Mouse (Mus musculus): Measurements from ENCODE around the gene Lhfp. TPM values are rescaled to one million over a fixed set of nuclear protein-coding genes. Genes with fewer than 3 reads are reported as not detected.

Lhfp gene
- polyA plus RNA-seq, 1 experiment from 2014 or later: 64.5 TPM

DNA sequence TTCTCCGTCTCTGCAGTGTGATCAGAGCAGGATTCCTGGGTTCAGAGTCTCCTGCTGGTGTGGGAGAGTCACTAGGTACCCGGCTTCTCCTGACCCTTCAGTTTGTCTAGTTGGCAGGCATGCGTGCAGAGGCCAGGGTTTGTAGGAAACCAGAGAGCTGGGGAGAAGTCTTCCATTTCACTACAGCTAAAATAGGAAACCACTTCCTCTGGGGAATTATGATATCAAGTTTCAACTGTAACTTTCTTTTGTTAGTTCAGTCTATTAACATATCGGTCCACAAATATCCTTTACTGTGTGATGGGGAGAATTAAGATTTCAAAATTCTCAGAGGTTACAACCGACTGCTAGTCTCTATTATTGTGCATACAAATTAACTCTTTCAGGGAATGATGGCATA is 5.3 kb upstream of the Lhfp start:
- no peaks in the 10 kb centered on the region for H3K36me3 ChIP-seq (ENCODE audit: control insufficient read depth, insufficient read depth, low read length)
- H3K4me3 ChIP-seq (ENCODE audit: low read depth, low read length): no peak overlapping the region
- peaks cover 12% of the 10 kb centered on the region for H3K4me1 ChIP-seq (ENCODE audit: control insufficient read depth, insufficient read depth, low read length)
- no peak overlapping the region for H3K9ac ChIP-seq (ENCODE audit: low read depth, low read length)
- H3K27ac ChIP-seq (ENCODE audit: low read depth, low read length): no peak overlapping the region
- no peaks in the 10 kb centered on the region for H3K9me3 ChIP-seq (replicated peaks; ENCODE audit: control insufficient read depth, low read length)
- no peak overlapping the region for H3K4me2 ChIP-seq
- 68% methylated on average over 5 of the region's 5 CpGs for WGBS (ENCODE audit: insufficient replicate concordance)
- H3K27me3 ChIP-seq (ENCODE audit: control insufficient read depth, insufficient read depth, low read length): no peaks in the 10 kb centered on the region
- ATAC-seq (replicated peaks; ENCODE audit: insufficient number of reproducible peaks, low FRiP score, low TSS enrichment): no peak

DNA sequence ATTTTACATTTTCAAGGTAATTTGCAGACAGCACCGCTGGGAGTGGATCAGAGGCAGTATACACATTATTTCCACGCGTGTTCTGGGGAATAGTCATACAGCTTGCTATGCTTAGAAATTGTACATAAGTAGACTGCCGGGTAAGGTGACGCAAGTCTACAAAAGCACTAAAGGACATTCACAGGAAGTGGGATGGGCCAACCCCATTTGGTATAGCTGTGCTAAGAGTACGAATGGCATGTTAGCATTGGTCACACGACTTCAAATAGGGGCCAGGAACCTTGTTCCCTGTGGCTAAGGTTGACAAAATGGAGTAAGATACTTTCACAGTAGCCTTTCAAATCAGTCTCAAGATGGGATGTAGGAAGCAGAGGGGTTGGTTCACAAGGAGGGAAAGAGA is 4.4 kb upstream of the Lhfp start:
- Histone ChIP-seq H3K36me3 (ENCODE audit: control insufficient read depth, insufficient read depth, low read length) (no peaks in the 10 kb centered on the region), H3K4me2 (no peak overlapping the region), H3K9me3 (replicated peaks; ENCODE audit: control insufficient read depth, low read length) (no peaks in the 10 kb centered on the region), H3K27ac (ENCODE audit: low read depth, low read length) (no peak overlapping the region), H3K4me3 (ENCODE audit: low read depth, low read length) (no peak overlapping the region), H3K4me1 (ENCODE audit: control insufficient read depth, insufficient read depth, low read length) (peaks cover 12% of the 10 kb centered on the region), H3K27me3 (ENCODE audit: control insufficient read depth, insufficient read depth, low read length) (no peaks in the 10 kb centered on the region), H3K9ac (ENCODE audit: low read depth, low read length) (no peak overlapping the region)
- WGBS (ENCODE audit: insufficient replicate concordance): 82% methylated on average over 7 of the region's 7 CpGs
- ATAC-seq (replicated peaks; ENCODE audit: insufficient number of reproducible peaks, low FRiP score, low TSS enrichment): no peak

DNA sequence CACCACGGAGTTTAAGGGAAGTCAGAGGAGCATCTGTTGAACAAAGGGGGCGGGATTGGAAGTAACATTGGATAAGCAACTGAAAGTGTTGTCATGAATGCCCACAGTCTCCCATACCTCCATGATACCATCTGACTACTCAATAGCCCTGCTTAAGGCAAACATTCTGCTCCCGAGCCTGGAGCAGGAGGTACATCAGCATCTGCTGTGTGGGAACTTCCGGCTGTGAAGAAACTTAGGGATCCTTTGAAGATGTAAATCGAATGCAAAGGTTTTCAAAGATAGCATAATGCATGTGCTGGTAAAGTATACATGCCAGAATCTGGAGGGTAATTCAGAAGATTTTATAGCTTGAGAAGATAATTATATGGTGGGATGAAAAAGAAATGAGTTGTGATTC is 2.4 kb upstream of the Lhfp start:
- ATAC-seq (replicated peaks; ENCODE audit: insufficient number of reproducible peaks, low FRiP score, low TSS enrichment): no peak
- H3K27ac ChIP-seq (ENCODE audit: low read depth, low read length): no peak overlapping the region
- WGBS (ENCODE audit: insufficient replicate concordance): 57% methylated on average over 5 of the region's 5 CpGs
- no peak overlapping the region for H3K9ac ChIP-seq (ENCODE audit: low read depth, low read length)
- H3K4me2 ChIP-seq: no peak overlapping the region
- H3K27me3 ChIP-seq (ENCODE audit: control insufficient read depth, insufficient read depth, low read length): no peaks in the 10 kb centered on the region
- no peaks in the 10 kb centered on the region for H3K36me3 ChIP-seq (ENCODE audit: control insufficient read depth, insufficient read depth, low read length)
- H3K4me3 ChIP-seq (ENCODE audit: low read depth, low read length): no peak overlapping the region
- no peaks in the 10 kb centered on the region for H3K9me3 ChIP-seq (replicated peaks; ENCODE audit: control insufficient read depth, low read length)
- peaks cover 25% of the 10 kb centered on the region for H3K4me1 ChIP-seq (ENCODE audit: control insufficient read depth, insufficient read depth, low read length)

DNA sequence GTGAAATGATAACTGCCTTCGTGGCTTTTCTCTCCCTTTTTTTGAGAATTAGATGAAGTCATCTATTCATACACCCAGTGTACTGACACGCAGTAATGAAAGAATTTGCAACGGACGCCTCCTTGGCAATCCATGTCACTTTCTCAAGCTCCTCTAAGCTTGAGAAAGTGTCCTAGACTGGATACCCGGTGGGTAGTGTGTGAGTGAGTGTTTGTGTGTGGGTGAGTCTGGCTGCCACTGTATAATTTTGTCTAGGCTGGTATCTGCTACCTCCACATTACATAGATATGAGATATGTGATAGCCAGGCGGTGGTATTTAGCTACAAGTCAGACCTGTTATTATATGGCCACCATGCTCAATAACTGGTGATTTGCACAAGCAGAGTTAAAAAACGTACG is 1.6 kb upstream of the Lhfp start:
- no peak for ATAC-seq (replicated peaks; ENCODE audit: insufficient number of reproducible peaks, low FRiP score, low TSS enrichment)
- Histone ChIP-seq H3K4me1 (ENCODE audit: control insufficient read depth, insufficient read depth, low read length) (peaks cover 28% of the 10 kb centered on the region), H3K4me2 (no peak overlapping the region)

DNA sequence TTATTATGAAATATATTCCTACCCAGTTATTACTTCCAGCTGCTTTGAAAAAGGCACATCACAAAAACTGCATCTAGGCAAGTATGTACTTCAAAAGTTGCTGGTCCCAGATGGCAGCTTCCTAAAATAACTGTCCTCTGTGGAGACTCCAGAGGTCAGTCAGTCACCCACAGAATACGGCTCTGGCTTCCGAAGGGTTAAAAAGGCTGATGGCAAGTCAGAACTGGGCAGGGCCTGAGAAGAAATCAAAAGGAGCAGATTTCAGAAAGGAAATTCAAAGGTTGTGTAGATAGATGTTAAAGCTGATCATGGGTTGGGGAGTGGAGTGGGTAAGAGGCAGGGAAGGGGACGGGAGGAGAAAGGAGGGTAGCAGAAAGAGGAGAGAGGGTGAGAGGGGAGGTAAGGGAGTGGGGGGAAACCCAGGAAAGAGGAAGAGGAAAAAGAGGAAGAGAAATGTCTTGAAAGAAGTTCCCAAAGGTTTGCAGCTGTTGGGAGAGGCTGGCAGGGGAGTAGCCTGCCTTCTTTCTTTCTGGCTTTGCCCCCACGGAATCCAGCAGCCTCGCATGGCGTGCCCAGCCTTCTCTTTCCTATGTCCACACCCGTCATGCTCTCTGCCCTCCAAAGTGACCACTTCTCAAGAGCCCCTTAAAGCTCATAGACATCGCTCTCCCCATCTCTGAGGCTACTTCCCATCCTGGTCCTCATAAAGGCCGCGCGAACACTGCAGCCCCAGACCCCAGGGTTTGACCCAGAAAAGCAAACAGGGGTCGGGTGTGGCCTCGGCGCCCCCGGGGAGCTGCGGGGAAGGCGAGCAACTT is 526 bp upstream of the Lhfp start:
- peaks cover 34% of the 10 kb centered on the region for H3K4me1 ChIP-seq (ENCODE audit: control insufficient read depth, insufficient read depth, low read length)
- 4% methylated on average over 17 of the region's 17 CpGs for WGBS (ENCODE audit: insufficient replicate concordance)
- no peaks in the 10 kb centered on the region for H3K27me3 ChIP-seq (ENCODE audit: control insufficient read depth, insufficient read depth, low read length)
- H3K4me2 ChIP-seq: peak overlapping the region; percentile 88
- H3K9ac ChIP-seq (ENCODE audit: low read depth, low read length): peak overlapping the region; percentile 88
- ATAC-seq (replicated peaks; ENCODE audit: insufficient number of reproducible peaks, low FRiP score, low TSS enrichment): 0 out of 2 replicates have a peak, but pooled peaks have one; percentile 5
- H3K36me3 ChIP-seq (ENCODE audit: control insufficient read depth, insufficient read depth, low read length): no peaks in the 10 kb centered on the region
- H3K4me3 ChIP-seq (ENCODE audit: low read depth, low read length): peak overlapping the region; percentile 69
- H3K27ac ChIP-seq (ENCODE audit: low read depth, low read length): peak overlapping the region; percentile 88
- no peaks in the 10 kb centered on the region for H3K9me3 ChIP-seq (replicated peaks; ENCODE audit: control insufficient read depth, low read length)

More for the DNA sequence above, 1.6 kb upstream of the Lhfp start:
- Histone ChIP-seq H3K27ac (ENCODE audit: low read depth, low read length) (no peak overlapping the region), H3K36me3 (ENCODE audit: control insufficient read depth, insufficient read depth, low read length) (no peaks in the 10 kb centered on the region), H3K9ac (ENCODE audit: low read depth, low read length) (no peak overlapping the region), H3K4me3 (ENCODE audit: low read depth, low read length) (no peak overlapping the region), H3K9me3 (replicated peaks; ENCODE audit: control insufficient read depth, low read length) (no peaks in the 10 kb centered on the region), H3K27me3 (ENCODE audit: control insufficient read depth, insufficient read depth, low read length) (no peaks in the 10 kb centered on the region)
- 72% methylated on average over 8 of the region's 8 CpGs for WGBS (ENCODE audit: insufficient replicate concordance)

DNA sequence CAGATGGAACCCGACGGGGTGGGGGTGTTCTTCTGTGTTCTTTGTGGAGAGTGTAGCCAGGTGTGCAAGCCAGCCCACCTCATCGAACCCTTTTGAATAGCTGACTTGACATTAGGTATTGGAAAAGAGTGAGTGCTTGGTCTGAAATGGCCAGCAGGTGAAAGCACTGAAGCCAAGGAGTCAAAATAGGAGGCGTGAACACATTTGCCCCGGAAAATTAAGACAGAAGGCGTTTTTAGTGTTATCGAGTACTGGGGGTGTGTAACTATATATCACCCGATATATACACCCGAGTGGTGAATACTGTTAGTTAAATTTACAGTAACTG is 876 bp downstream of the Lhfp start:
- WGBS (ENCODE audit: insufficient replicate concordance): 19% methylated on average over 9 of the region's 9 CpGs
- ATAC-seq (replicated peaks; ENCODE audit: insufficient number of reproducible peaks, low FRiP score, low TSS enrichment): no peak
- H3K4me2 ChIP-seq: peak overlapping the region; percentile 88
- H3K4me1 ChIP-seq (ENCODE audit: control insufficient read depth, insufficient read depth, low read length): peaks cover 35% of the 10 kb centered on the region
- no peaks in the 10 kb centered on the region for H3K27me3 ChIP-seq (ENCODE audit: control insufficient read depth, insufficient read depth, low read length)
- H3K4me3 ChIP-seq (ENCODE audit: low read depth, low read length): peak overlapping the region; percentile 69
- H3K27ac ChIP-seq (ENCODE audit: low read depth, low read length): peak overlapping the region; percentile 88; the same call in 1 of the 2 replicates
- H3K36me3 ChIP-seq (ENCODE audit: control insufficient read depth, insufficient read depth, low read length): no peaks in the 10 kb centered on the region
- no peaks in the 10 kb centered on the region for H3K9me3 ChIP-seq (replicated peaks; ENCODE audit: control insufficient read depth, low read length)
- H3K9ac ChIP-seq (ENCODE audit: low read depth, low read length): peak overlapping the region; percentile 88

DNA sequence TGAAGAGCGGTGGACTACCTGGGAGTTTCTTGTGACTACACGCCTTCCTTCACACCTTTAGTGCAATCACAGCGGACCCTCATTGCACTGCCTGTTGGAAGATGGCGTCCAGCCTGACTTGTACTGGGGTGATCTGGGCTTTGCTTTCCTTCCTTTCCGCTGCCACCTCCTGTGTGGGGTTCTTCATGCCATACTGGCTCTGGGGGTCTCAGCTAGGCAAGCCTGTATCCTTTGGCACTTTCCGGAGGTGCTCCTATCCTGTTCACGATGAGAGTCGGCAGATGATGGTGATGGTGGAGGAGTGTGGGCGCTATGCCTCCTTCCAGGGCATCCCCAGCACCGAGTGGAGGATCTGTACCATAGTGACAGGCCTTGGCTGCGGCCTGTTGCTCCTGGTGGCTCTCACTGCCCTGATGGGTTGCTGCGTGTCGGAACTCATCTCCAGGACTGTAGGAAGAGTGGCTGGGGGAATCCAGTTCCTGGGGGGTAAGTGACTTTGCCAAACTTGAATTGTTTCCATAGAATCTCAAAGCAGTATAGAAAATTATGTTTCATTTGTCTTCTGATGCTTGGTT is 2.0 kb downstream of the Lhfp start:
- ATAC-seq (replicated peaks; ENCODE audit: insufficient number of reproducible peaks, low FRiP score, low TSS enrichment): no peak
- Histone ChIP-seq H3K36me3 (ENCODE audit: control insufficient read depth, insufficient read depth, low read length) (no peaks in the 10 kb centered on the region), H3K9ac (ENCODE audit: low read depth, low read length) (no peak overlapping the region; the same call in 1 of the 2 replicates), H3K27ac (ENCODE audit: low read depth, low read length) (peak overlapping the region; percentile 24; the same call in 1 of the 2 replicates), H3K27me3 (ENCODE audit: control insufficient read depth, insufficient read depth, low read length) (no peaks in the 10 kb centered on the region), H3K4me2 (peak overlapping the region; percentile 88), H3K4me1 (ENCODE audit: control insufficient read depth, insufficient read depth, low read length) (peaks cover 35% of the 10 kb centered on the region), H3K9me3 (replicated peaks; ENCODE audit: control insufficient read depth, low read length) (no peaks in the 10 kb centered on the region), H3K4me3 (ENCODE audit: low read depth, low read length) (peak overlapping the region; percentile 69)
- WGBS (ENCODE audit: insufficient replicate concordance): 85% methylated on average over 13 of the region's 13 CpGs

DNA sequence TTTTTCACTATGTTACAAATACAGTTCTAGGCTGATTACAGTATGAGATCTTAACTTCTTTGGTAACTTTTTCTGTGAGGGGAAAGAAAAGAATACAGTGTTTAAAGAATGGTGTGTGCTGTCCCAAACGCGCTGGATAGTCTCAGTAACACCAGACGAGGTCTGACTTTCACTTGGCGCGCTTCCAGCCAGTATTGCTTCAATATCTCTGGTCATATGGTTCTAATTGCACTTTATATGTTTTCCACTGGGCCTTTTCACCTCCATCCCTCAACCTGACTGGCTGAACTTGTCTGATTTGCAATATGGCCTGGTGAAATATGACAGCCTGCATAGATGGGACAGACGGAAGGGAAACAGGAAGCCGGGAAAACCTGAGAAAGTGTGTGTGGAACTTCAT is 2.9 kb downstream of the Lhfp start:
- Histone ChIP-seq H3K4me1 (ENCODE audit: control insufficient read depth, insufficient read depth, low read length) (peaks cover 35% of the 10 kb centered on the region), H3K27ac (ENCODE audit: low read depth, low read length) (peak overlapping the region; percentile 84), H3K9me3 (replicated peaks; ENCODE audit: control insufficient read depth, low read length) (no peaks in the 10 kb centered on the region), H3K27me3 (ENCODE audit: control insufficient read depth, insufficient read depth, low read length) (no peaks in the 10 kb centered on the region), H3K4me3 (ENCODE audit: low read depth, low read length) (peak overlapping the region; percentile 69), H3K36me3 (ENCODE audit: control insufficient read depth, insufficient read depth, low read length) (no peaks in the 10 kb centered on the region), H3K9ac (ENCODE audit: low read depth, low read length) (peak overlapping the region; percentile 52; the same call in 1 of the 2 replicates), H3K4me2 (peak overlapping the region; percentile 88)
- no peak for ATAC-seq (replicated peaks; ENCODE audit: insufficient number of reproducible peaks, low FRiP score, low TSS enrichment)
- 44% methylated on average over 7 of the region's 7 CpGs for WGBS (ENCODE audit: insufficient replicate concordance)
